Mouse (Mus musculus): Measurements from ENCODE around the gene Acsm4. TPM values are rescaled to one million over a fixed set of nuclear protein-coding genes. Genes with fewer than 3 reads are reported as not detected.

Acsm4 gene
- polyA plus RNA-seq, 1 experiment from 2014 or later = not detected

Other genes starting within 250 kb of the Acsm4 start
- not detected in 2 replicates for gene Gp2, start 230.7 kb upstream of the Acsm4 start, polyA plus RNA-seq (2014; fragmentation: Nextera tagmentation; extraction: Ambion mirVana)
- not detected in 2 replicates for gene Umod, start 210.7 kb upstream of the Acsm4 start, polyA plus RNA-seq (2014; fragmentation: Nextera tagmentation; extraction: Ambion mirVana)
- not detected in 2 replicates for gene Acsm5, start 170.6 kb upstream of the Acsm4 start, polyA plus RNA-seq (2014; fragmentation: Nextera tagmentation; extraction: Ambion mirVana)
- not detected in 2 replicates for gene Pdilt, start 166.5 kb upstream of the Acsm4 start, polyA plus RNA-seq (2014; fragmentation: Nextera tagmentation; extraction: Ambion mirVana)
- gene Acsm2, start 135.7 kb upstream of the Acsm4 start, polyA plus RNA-seq (2014; fragmentation: Nextera tagmentation; extraction: Ambion mirVana) = not detected in 2 replicates
- not detected in 2 replicates for gene Acsm1, start 83.0 kb upstream of the Acsm4 start, polyA plus RNA-seq (2014; fragmentation: Nextera tagmentation; extraction: Ambion mirVana)
- 73.5 and 77.1 TPM in 2 replicates for gene Thumpd1, start 30.8 kb downstream of the Acsm4 start, polyA plus RNA-seq (2014; fragmentation: Nextera tagmentation; extraction: Ambion mirVana)
- gene Acsm3, start 70.9 kb downstream of the Acsm4 start, polyA plus RNA-seq (2014; fragmentation: Nextera tagmentation; extraction: Ambion mirVana) = 11.0 and 11.6 TPM in 2 replicates
- gene Rexo5, start 104.0 kb downstream of the Acsm4 start, polyA plus RNA-seq (2014; fragmentation: Nextera tagmentation; extraction: Ambion mirVana) = 22.9 and 25.0 TPM in 2 replicates
- 27.5 and 27.9 TPM in 2 replicates for gene Eri2, start 104.0 kb downstream of the Acsm4 start, polyA plus RNA-seq (2014; fragmentation: Nextera tagmentation; extraction: Ambion mirVana)
- gene Lyrm1, start 205.8 kb downstream of the Acsm4 start, polyA plus RNA-seq (2014; fragmentation: Nextera tagmentation; extraction: Ambion mirVana) = 8.6 and 10.7 TPM in 2 replicates
- gene Dcun1d3, start 206.3 kb downstream of the Acsm4 start, polyA plus RNA-seq (2014; fragmentation: Nextera tagmentation; extraction: Ambion mirVana) = 5.5 and 8.4 TPM in 2 replicates

All from stomach, embryonic 14.5 days (tissue).